Mouse (Mus musculus): ENCODE data around the gene Ell2. TPM values are rescaled to one million over a fixed set of nuclear protein-coding genes. Genes with fewer than 3 reads are reported as not detected.

Ell2 gene
- polyA plus RNA-seq, 1 experiment from 2014 or later = 8.4 TPM

GRCm38 (mm10) chr13:75798413-75799302, 92.1 kb downstream of the Ell2 start:
- 69% methylated on average over 7 of the region's 7 CpGs for WGBS
- no peaks in the 10 kb centered on the region for H3K9me3 ChIP-seq (replicated peaks)
- no peaks in the 10 kb centered on the region for H3K27me3 ChIP-seq
- no peak overlapping the region for H3K4me3 ChIP-seq
- no peak overlapping the region for H3K27ac ChIP-seq
- no peaks in the 10 kb centered on the region for H3K36me3 ChIP-seq
- ATAC-seq (ENCODE audit: low FRiP score) = no peak
- H3K9ac ChIP-seq = no peak overlapping the region
- H3K4me2 ChIP-seq (replicated peaks) = no peak overlapping the region
- no peaks in the 10 kb centered on the region for H3K4me1 ChIP-seq

GRCm38 (mm10) chr13:75799421-75799820, 92.9 kb downstream of the Ell2 start:
- no peaks in the 10 kb centered on the region for H3K4me1 ChIP-seq
- no peaks in the 10 kb centered on the region for H3K9me3 ChIP-seq (replicated peaks)
- H3K4me2 ChIP-seq (replicated peaks) = no peak overlapping the region
- WGBS = 87% methylated on average over 3 of the region's 3 CpGs
- H3K9ac ChIP-seq = no peak overlapping the region
- ATAC-seq (ENCODE audit: low FRiP score) = no peak
- no peaks in the 10 kb centered on the region for H3K36me3 ChIP-seq
- H3K4me3 ChIP-seq = no peak overlapping the region
- H3K27ac ChIP-seq = no peak overlapping the region
- H3K27me3 ChIP-seq = no peaks in the 10 kb centered on the region

- Histone ChIP-seq H3K9me3 (replicated peaks) (no peaks in the 10 kb centered on the region), H3K36me3 (no peaks in the 10 kb centered on the region), H3K4me3 (no peak overlapping the region), H3K9ac (no peak overlapping the region), H3K27ac (no peak overlapping the region), H3K4me1 (no peaks in the 10 kb centered on the region), H3K27me3 (no peaks in the 10 kb centered on the region), H3K4me2 (replicated peaks) (no peak overlapping the region)
- no peak for ATAC-seq (ENCODE audit: low FRiP score)
- 85% methylated on average over 1 of the region's 1 CpGs for whole genome bisulfite sequencing
These were observed 101.4 kb downstream of the Ell2 start for GRCm38 (mm10) chr13:75807969-75808368.

- WGBS = 82% methylated on average over 1 of the region's 1 CpGs
- no peaks in the 10 kb centered on the region for H3K27me3 ChIP-seq
- H3K4me2 ChIP-seq (replicated peaks) = no peak overlapping the region
These were observed 103.4 kb downstream of the Ell2 start for GRCm38 (mm10) chr13:75809957-75810356.

GRCm38 (mm10) chr13:75817183-75817582, 110.6 kb downstream of the Ell2 start:
- H3K4me2 ChIP-seq (replicated peaks) = no peak overlapping the region
- ATAC-seq (ENCODE audit: low FRiP score) = no peak
- H3K36me3 ChIP-seq = no peaks in the 10 kb centered on the region
- H3K27ac ChIP-seq = no peak overlapping the region
- H3K4me1 ChIP-seq = no peaks in the 10 kb centered on the region
- H3K9me3 ChIP-seq (replicated peaks) = no peaks in the 10 kb centered on the region
- H3K4me3 ChIP-seq = no peak overlapping the region
- 93% methylated on average over 2 of the region's 2 CpGs for WGBS
- no peaks in the 10 kb centered on the region for H3K27me3 ChIP-seq
- H3K9ac ChIP-seq = no peak overlapping the region

More at GRCm38 (mm10) chr13:75809957-75810356, 103.4 kb downstream of the Ell2 start:
- H3K9ac ChIP-seq = no peak overlapping the region
- no peak for ATAC-seq (ENCODE audit: low FRiP score)
- no peaks in the 10 kb centered on the region for H3K4me1 ChIP-seq
- no peaks in the 10 kb centered on the region for H3K9me3 ChIP-seq (replicated peaks)
- no peak overlapping the region for H3K27ac ChIP-seq
- no peaks in the 10 kb centered on the region for H3K36me3 ChIP-seq
- H3K4me3 ChIP-seq = no peak overlapping the region

GRCm38 (mm10) chr13:75818486-75818885, 111.9 kb downstream of the Ell2 start:
- no peaks in the 10 kb centered on the region for H3K4me1 ChIP-seq
- H3K9ac ChIP-seq = no peak overlapping the region
- 60% methylated on average over 3 of the region's 3 CpGs for WGBS
- H3K4me2 ChIP-seq (replicated peaks) = no peak overlapping the region
- H3K9me3 ChIP-seq (replicated peaks) = no peaks in the 10 kb centered on the region
- H3K27ac ChIP-seq = no peak overlapping the region
- no peak for ATAC-seq (ENCODE audit: low FRiP score)
- no peak overlapping the region for H3K4me3 ChIP-seq
- no peaks in the 10 kb centered on the region for H3K36me3 ChIP-seq
- no peaks in the 10 kb centered on the region for H3K27me3 ChIP-seq

- Histone ChIP-seq H3K4me3 (no peak overlapping the region), H3K9ac (no peak overlapping the region), H3K36me3 (no peaks in the 10 kb centered on the region), H3K27me3 (no peaks in the 10 kb centered on the region), H3K27ac (no peak overlapping the region), H3K4me2 (replicated peaks) (no peak overlapping the region), H3K9me3 (replicated peaks) (no peaks in the 10 kb centered on the region), H3K4me1 (no peaks in the 10 kb centered on the region)
- 76% methylated on average over 3 of the region's 3 CpGs for WGBS
- peak; percentile 16; the same call in 1 of the 2 replicates for ATAC-seq (ENCODE audit: low FRiP score)
These were observed 112.6 kb downstream of the Ell2 start for GRCm38 (mm10) chr13:75818945-75819706.

- no peaks in the 10 kb centered on the region for H3K4me1 ChIP-seq
- no peak for ATAC-seq (ENCODE audit: low FRiP score)
- H3K9me3 ChIP-seq (replicated peaks) = no peaks in the 10 kb centered on the region
- no peaks in the 10 kb centered on the region for H3K36me3 ChIP-seq
- H3K27ac ChIP-seq = no peak overlapping the region
- no peak overlapping the region for H3K4me2 ChIP-seq (replicated peaks)
- H3K27me3 ChIP-seq = no peaks in the 10 kb centered on the region
- no peak overlapping the region for H3K4me3 ChIP-seq
- H3K9ac ChIP-seq = no peak overlapping the region
These were observed 113.3 kb downstream of the Ell2 start for GRCm38 (mm10) chr13:75819898-75820297.

Other genes with a start within 250 kb of the Ell2 start
- gene Glrx, start 133.1 kb downstream of the Ell2 start, polyA plus RNA-seq (2016; fragmentation: Nextera tagmentation; extraction: Ambion mirVana) = 35.2 and 36.5 TPM in 2 replicates
- gene Rhobtb3, start 237.2 kb downstream of the Ell2 start, polyA plus RNA-seq (2016; fragmentation: Nextera tagmentation; extraction: Ambion mirVana) = 54.9 and 56.6 TPM in 2 replicates

Measured in hindbrain, embryonic 12.5 days (tissue).